Mouse (Mus musculus): ENCODE data around the gene Gm27021. TPM values are rescaled to one million over a fixed set of nuclear protein-coding genes. Genes with fewer than 3 reads are reported as not detected.

Gm27021 gene
- 0.14 and 0.31 TPM in 2 replicates for polyA plus RNA-seq (2012; rRNA removed)

GRCm38 (mm10) chr8:120667561-120668373 lies at the start of gene Gm27021, which contains the start of gene Cox4i1:
Gene Gm27021 (minus strand): TSS chr8:120668079.
Gene Cox4i1 (plus strand): TSS chr8:120668222.

DNA sequence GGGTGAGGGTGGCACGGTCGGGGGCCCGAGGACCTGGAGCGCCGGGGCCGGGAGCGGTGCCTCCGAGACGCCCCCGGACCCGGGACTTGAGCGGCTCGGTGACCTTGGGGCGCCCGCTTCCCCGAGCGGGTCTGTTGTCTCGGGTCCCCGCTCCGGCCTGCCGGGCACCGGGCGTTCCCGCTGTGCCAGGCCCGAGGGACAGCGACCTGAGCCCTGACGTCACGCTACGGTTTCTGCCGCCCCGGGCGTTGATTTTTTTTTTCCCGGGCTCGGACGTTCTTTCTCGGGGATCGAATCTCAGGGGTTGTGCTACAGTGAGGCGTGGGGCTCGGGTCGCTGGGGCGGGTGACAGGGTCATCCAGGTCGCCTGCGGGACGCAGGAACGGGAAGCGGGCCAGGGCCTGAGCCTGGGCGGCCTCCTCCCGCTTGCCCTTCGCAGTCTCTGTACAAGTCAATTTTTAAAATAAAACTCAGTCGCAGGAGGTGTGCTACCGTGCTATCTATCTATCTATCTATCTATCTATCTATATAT lies 561 bp upstream of the Gm27021 start, which contains the start of gene Emc8:
TSS of gene Emc8 (minus strand) at position 200 of the 532 bp plus-strand sequence.

GRCm38 (mm10) chr8:120647532-120647931 lies 20.3 kb downstream of the Gm27021 start, which contains the start of gene 1190005I06Rik:
Gene 1190005I06Rik (minus strand): TSS chr8:120647632.

GRCm38 (mm10) chr8:120588908-120589771 lies 78.7 kb downstream of the Gm27021 start, which contains the start of gene Gins2:
Gene Gins2 (minus strand): TSS chr8:120589304.

Other genes with a start within 250 kb of the Gm27021 start
- 17.8 and 19.6 TPM in 2 replicates for gene Gins2, start 78.8 kb downstream of the Gm27021 start, polyA plus RNA-seq (2012; rRNA removed)
- gene 1190005I06Rik, start 20.4 kb downstream of the Gm27021 start, polyA plus RNA-seq (2012; rRNA removed), result 1.3 and 1.5 TPM in 2 replicates
- 684 and 724 TPM in 2 replicates for gene Cox4i1, start 143 bp upstream of the Gm27021 start, polyA plus RNA-seq (2012; rRNA removed)
- gene Emc8, start 494 bp upstream of the Gm27021 start, polyA plus RNA-seq (2012; rRNA removed), result 31.2 and 40.3 TPM in 2 replicates
- 6.8 and 7.4 TPM in 2 replicates for gene Irf8, start 68.3 kb upstream of the Gm27021 start, polyA plus RNA-seq (2012; rRNA removed)

Measured in liver, embryonic 18 days (tissue).